Mouse (Mus musculus) heart, postnatal 0 days (tissue): ENCODE data around the gene Trio.

Source experiments
- CTCF ChIP-seq: IDR thresholded peaks from 2 replicates; pipeline ENCODE4 v1.5.1; 2016; ENCODE audit warnings: antibody characterized with exemption, control low read depth, low read depth
- EP300 ChIP-seq: IDR thresholded peaks from 2 replicates; pipeline ENCODE4 v1.6.1; 2016; ENCODE audit warnings: antibody characterized with exemption, low read depth

GRCm38 (mm10) chr15:27916204-27916603 is 109.4 kb downstream of the Trio start:
- peak; percentile 35 for TF ChIP-seq CTCF
- TF ChIP-seq EP300 = no peak
